21 mouse cellular contexts compared by ENCODE assay signal in the genomic region with DNA sequence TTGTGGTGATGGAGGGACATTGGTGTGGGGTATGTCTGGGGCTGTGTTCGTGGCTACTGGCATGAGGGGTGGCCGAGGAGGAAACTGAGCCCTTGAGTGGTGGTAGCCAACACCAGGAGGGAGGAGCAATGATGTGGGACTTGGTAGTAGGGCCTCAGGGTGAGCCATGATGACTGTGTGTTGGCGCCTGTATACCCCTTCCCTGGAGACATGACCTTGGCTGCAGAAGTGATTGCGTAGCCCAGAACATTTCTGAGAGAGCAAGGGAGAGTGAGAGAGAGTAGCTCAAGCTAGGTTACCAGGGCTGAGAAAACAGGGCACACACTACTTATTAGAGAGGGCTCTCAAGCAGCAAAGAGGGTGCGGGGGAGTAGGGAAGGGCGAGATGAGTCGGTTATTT. TPM values are rescaled to one million over a fixed set of nuclear protein-coding genes. Genes with fewer than 3 reads are reported as not detected.
DNase-seq lines count a peak whose midpoint lies in the region; ATAC-seq lines count a peak whose summit lies in the region.
"Had no signal": no experiment of that assay in that cellular context is flagged by ENCODE, and none has a peak within 500 bp of the region (broad histone marks: within the 10 kb centered on the region; RNA-seq: fewer than 3 reads in every experiment).

No protein-coding gene starts in this region.

- H3K9me3 ChIP-seq in kidney, embryonic 14.5 days (ENCODE audit: control insufficient read depth, low read length): no peaks in the 10 kb centered on the region
- no peaks in the 10 kb centered on the region for H3K9me3 ChIP-seq in forebrain, embryonic 10.5 days
- H3K9me3 ChIP-seq: limb, embryonic 15.5 days; midbrain, embryonic 15.5 days; neural tube, embryonic 13.5 days; stomach, embryonic 15.5 days had no signal

- peak; percentile 42; the same call in 1 of the 2 replicates for ATAC-seq in kidney, embryonic 14.5 days (ENCODE audit: low FRiP score, low TSS enrichment)
- ATAC-seq: forebrain, postnatal 0 days; inflammation-experienced regulatory T-cells, adult 6 months; midbrain, embryonic 15.5 days had no signal

- H3K4me3 ChIP-seq in kidney, embryonic 14.5 days (ENCODE audit: low read length): no peak overlapping the region
- no peak overlapping the region for H3K4me3 ChIP-seq in brown adipose tissue, adult 24 weeks (ENCODE audit: insufficient read depth, low read depth, low read length)
- no peak overlapping the region for H3K4me3 ChIP-seq in forebrain, embryonic 10.5 days
- H3K4me3 ChIP-seq: left cerebral cortex, adult 2 months; limb, embryonic 15.5 days; midbrain, embryonic 15.5 days; myocyte; neural tube, embryonic 13.5 days; stomach, embryonic 15.5 days had no signal

- H3K27me3 ChIP-seq in kidney, embryonic 14.5 days (ENCODE audit: control insufficient read depth, insufficient read depth, low read length): no peaks in the 10 kb centered on the region
- no peaks in the 10 kb centered on the region for H3K27me3 ChIP-seq in forebrain, embryonic 10.5 days (ENCODE audit: poor library complexity, severe bottlenecking)
- H3K27me3 ChIP-seq: limb, embryonic 15.5 days; midbrain, embryonic 15.5 days; neural tube, embryonic 13.5 days; stomach, embryonic 15.5 days had no signal

- no peaks in the 10 kb centered on the region for H3K4me1 ChIP-seq in kidney, embryonic 14.5 days (ENCODE audit: control insufficient read depth, insufficient read depth, low read length)
- H3K4me1 ChIP-seq in brown adipose tissue, adult 24 weeks (ENCODE audit: control insufficient read depth, insufficient read depth, insufficient read length, low read length): no peaks in the 10 kb centered on the region
- peaks cover 8% of the 10 kb centered on the region for H3K4me1 ChIP-seq in forebrain, embryonic 10.5 days
- H3K4me1 ChIP-seq: midbrain, embryonic 15.5 days; neural tube, embryonic 13.5 days; stomach, embryonic 15.5 days had no signal

- no peak overlapping the region for H3K9ac ChIP-seq in kidney, embryonic 14.5 days (ENCODE audit: low read depth, low read length)
- H3K9ac ChIP-seq: forebrain, postnatal 0 days; hindbrain, embryonic 14.5 days; limb, embryonic 15.5 days; liver, embryonic 14.5 days; midbrain, embryonic 15.5 days; neural tube, embryonic 13.5 days; stomach, embryonic 15.5 days had no signal

- DNase-seq in gastrocnemius, postnatal 25 days: peak; percentile 38
- no peak for DNase-seq in gastrocnemius, postnatal 10 days
- no peak for DNase-seq in kidney, adult 9 months
- DNase-seq in adrenal gland, postnatal 25 days: peak; percentile 24
- no peak for DNase-seq in forebrain, embryonic 10.5 days (ENCODE audit: extremely low spot score, low spot score)
- DNase-seq: forebrain, postnatal 0 days; kidney, adult 18-20 months; lung, postnatal 4 days; thymus, postnatal 25 days had no signal

- H3K27ac ChIP-seq in kidney, embryonic 14.5 days (ENCODE audit: low read depth, low read length): no peak overlapping the region
- peak overlapping the region; percentile 59 for H3K27ac ChIP-seq in brown adipose tissue, adult 24 weeks (replicated peaks; ENCODE audit: low read depth, low read length)
- no peak overlapping the region for H3K27ac ChIP-seq in forebrain, embryonic 10.5 days
- H3K27ac ChIP-seq: hindbrain, embryonic 14.5 days; left cerebral cortex, adult 2 months; limb, embryonic 15.5 days; liver, embryonic 14.5 days; midbrain, embryonic 15.5 days; neural tube, embryonic 13.5 days; stomach, embryonic 15.5 days had no signal

- 66% methylated on average over 7 of the region's 7 CpGs for WGBS in kidney, embryonic 14.5 days
- 91% methylated on average over 7 of the region's 7 CpGs for WGBS in forebrain, embryonic 10.5 days

- no peak overlapping the region for H3K4me2 ChIP-seq in kidney, embryonic 14.5 days (replicated peaks; ENCODE audit: low read depth, low read length)
- H3K4me2 ChIP-seq: hindbrain, embryonic 14.5 days; limb, embryonic 15.5 days; midbrain, embryonic 15.5 days; neural tube, embryonic 13.5 days; stomach, embryonic 15.5 days had no signal

- H3K36me3 ChIP-seq in kidney, embryonic 14.5 days (ENCODE audit: control insufficient read depth, insufficient read depth, low read length): no peaks in the 10 kb centered on the region
- H3K36me3 ChIP-seq in forebrain, embryonic 10.5 days (replicated peaks): no peaks in the 10 kb centered on the region
- H3K36me3 ChIP-seq: limb, embryonic 15.5 days; midbrain, embryonic 15.5 days; neural tube, embryonic 13.5 days; stomach, embryonic 15.5 days had no signal

RNA-seq across cellular contexts. Expression of a gene that starts 30.3 kb away (rescaled TPM):
- total RNA-seq in gastrocnemius, postnatal 25 days (2021): 10 to 100 TPM; 21.0 to 25.1 TPM
- total RNA-seq in gastrocnemius, postnatal 10 days (2021): 10 to 100 TPM; 41.3 to 57.6 TPM
- 2.7 and 2.9 TPM in 2 replicates for polyA plus RNA-seq in kidney, embryonic 14.5 days (2014; fragmentation: Nextera tagmentation; extraction: Ambion mirVana)
- total RNA-seq in adrenal gland, postnatal 25 days (2021): 11.6 and 20.8 TPM in 2 replicates
- 33.4 and 63.6 TPM in 2 replicates for polyA plus RNA-seq in brown adipose tissue, adult 24 weeks (2012; ENCODE audit: insufficient read depth, insufficient read length, missing spikeins)
- polyA plus RNA-seq in forebrain, embryonic 10.5 days (2016; fragmentation: Nextera tagmentation; extraction: Ambion mirVana): 1.2 and 1.8 TPM in 2 replicates
- total RNA-seq: MEL had no signal
- polyA plus RNA-seq: inflammation-experienced regulatory T-cells, adult 6 months had no signal

Comparison
In these comparisons a context has a peak if more than half of its experiments do, and no peak if none do; other contexts are left out.
1. DNase-seq: peak in gastrocnemius, postnatal 25 days (single experiment) and adrenal gland, postnatal 25 days (single experiment); none in gastrocnemius, postnatal 10 days (single experiment), kidney, adult 9 months (single experiment) and forebrain, embryonic 10.5 days (single experiment).